Mouse (Mus musculus) limb, embryonic 15.5 days (tissue): ENCODE results near the gene Mfn2. TPM values are rescaled to one million over a fixed set of nuclear protein-coding genes. Genes with fewer than 3 reads are reported as not detected.

Experiments
- ATAC-seq: fragments of 200-750 bp; cut with Nextera tagmentation; 2 replicates; pipeline ENCODE4 v1.8.0; 2017; ENCODE audit warnings: low read depth, moderate TSS enrichment; ENCODE audit not compliant: insufficient number of reproducible peaks, low FRiP score, low TSS enrichment
- H3K27ac ChIP-seq: fragments of 300-500 bp; sonication (generic); 2 replicates; pipeline ENCODE4 v1.5.1; 2015; ENCODE audit warnings: moderate library complexity, mild to moderate bottlenecking, inconsistent platforms
- H3K27me3 ChIP-seq: fragments of 300-500 bp; sonication (generic); 2 replicates; pipeline ENCODE4 v1.6.1; 2015; ENCODE audit warnings: inconsistent platforms
- H3K36me3 ChIP-seq: fragments of 300-500 bp; sonication (generic); 2 replicates; pipeline ENCODE4 v1.6.1; 2015; ENCODE audit warnings: inconsistent platforms
- H3K4me1 ChIP-seq: fragments of 300-500 bp; sonication (generic); 2 replicates; pipeline ENCODE4 v1.6.1; 2015; ENCODE audit warnings: inconsistent platforms
- H3K4me2 ChIP-seq: fragments of 300-500 bp; sonication (generic); 2 replicates; pipeline ENCODE4 v1.6.1; 2015; ENCODE audit warnings: mild to moderate bottlenecking, inconsistent platforms
- H3K4me3 ChIP-seq: fragments of 300-500 bp; sonication (generic); 2 replicates; pipeline ENCODE4 v1.5.1; 2015; ENCODE audit warnings: mild to moderate bottlenecking, inconsistent platforms
- H3K9ac ChIP-seq: fragments of 300-500 bp; sonication (generic); 2 replicates; pipeline ENCODE4 v1.6.1; 2015; ENCODE audit warnings: inconsistent platforms
- H3K9me3 ChIP-seq: fragments of 300-500 bp; sonication (generic); 2 replicates; pipeline ENCODE4 v1.6.1; 2016; ENCODE audit warnings: inconsistent platforms
- WGBS: fragments of 180-500 bp; shearing (Covaris S2); methylation state at CpG from one replicate; pipeline ENCODE4 v1.1.7; 2015; 5-methylcytosine and 5-hydroxymethylcytosine counted together
- polyA plus RNA-seq: library from polyadenylated mRNA; unstranded; fragments of >200 nt; fragmentation: Nextera tagmentation; extraction: Ambion mirVana; gene quantifications from 2 replicates; pipeline ENCODE4 v1.2.1, GENCODE M21; 2015

Mfn2 gene
- polyA plus RNA-seq, 1 experiment from 2014 or later = 37.8 TPM

- Histone ChIP-seq H3K9ac (peak within 1 kb of the TSS; percentile 92), H3K9me3 (no peaks in the 10 kb centered on the region), H3K27me3 (no peaks in the 10 kb centered on the region), H3K27ac (peak within 1 kb of the TSS; percentile 94), H3K4me2 (peak within 1 kb of the TSS; percentile 68), H3K4me3 (peak within 1 kb of the TSS; percentile 79), H3K4me1 (peaks cover 73% of the 10 kb centered on the region), H3K36me3 (peaks cover 7% of the 10 kb centered on the region)
- ATAC-seq = peak; percentile 50
- WGBS = under 1% methylated on average over 46 of the region's 51 CpGs
These were observed 31.9 kb upstream of the Mfn2 start, which contains the start of gene Plod1 for GRCm38 (mm10) chr4:147936331-147936954. TSS of gene Plod1 (minus strand) at chr4:147936767.

- H3K9me3 ChIP-seq = no peaks in the 10 kb centered on the region
- 18% methylated on average over 9 of the region's 9 CpGs for WGBS
- H3K4me2 ChIP-seq = peak overlapping the region; percentile 68
- no peak for ATAC-seq
- H3K4me3 ChIP-seq = peak overlapping the region; percentile 79
- H3K4me1 ChIP-seq = peaks cover 71% of the 10 kb centered on the region
- H3K27ac ChIP-seq = peak overlapping the region; percentile 94
- H3K27me3 ChIP-seq = no peaks in the 10 kb centered on the region
- H3K36me3 ChIP-seq = peaks cover 13% of the 10 kb centered on the region
- peak overlapping the region; percentile 92 for H3K9ac ChIP-seq
These were observed 31.4 kb upstream of the Mfn2 start for GRCm38 (mm10) chr4:147935904-147936303.

- Histone ChIP-seq H3K4me2 (0 out of 2 replicates have a peak overlapping the region, but pooled peaks have one; percentile 6), H3K9ac (no peak overlapping the region), H3K4me3 (no peak overlapping the region), H3K27ac (no peak overlapping the region), H3K9me3 (no peaks in the 10 kb centered on the region), H3K36me3 (peaks cover 26% of the 10 kb centered on the region), H3K4me1 (peaks cover 63% of the 10 kb centered on the region), H3K27me3 (no peaks in the 10 kb centered on the region)
- ATAC-seq = no peak
- 85% methylated on average over 4 of the region's 4 CpGs for WGBS
These were observed 30.1 kb upstream of the Mfn2 start for GRCm38 (mm10) chr4:147934611-147935010.

- no peak overlapping the region for H3K9ac ChIP-seq
- H3K9me3 ChIP-seq = no peaks in the 10 kb centered on the region
- H3K27me3 ChIP-seq = no peaks in the 10 kb centered on the region
- no peak overlapping the region; the same call in 1 of the 2 replicates for H3K4me2 ChIP-seq
- peaks cover 58% of the 10 kb centered on the region for H3K4me1 ChIP-seq
- 31% methylated on average over 3 of the region's 3 CpGs for WGBS
- no peak for ATAC-seq
- peak overlapping the region; percentile 59; the same call in 1 of the 2 replicates for H3K27ac ChIP-seq
- no peak overlapping the region for H3K4me3 ChIP-seq
- peaks cover 31% of the 10 kb centered on the region for H3K36me3 ChIP-seq
These were observed 29.6 kb upstream of the Mfn2 start for GRCm38 (mm10) chr4:147934134-147934533.

- H3K4me3 ChIP-seq = no peak overlapping the region
- no peak overlapping the region for H3K9ac ChIP-seq
- no peaks in the 10 kb centered on the region for H3K9me3 ChIP-seq
- peaks cover 32% of the 10 kb centered on the region for H3K4me1 ChIP-seq
- no peak overlapping the region for H3K27ac ChIP-seq
- no peak overlapping the region for H3K4me2 ChIP-seq
- WGBS = 94% methylated on average over 14 of the region's 14 CpGs
- ATAC-seq = no peak
- H3K36me3 ChIP-seq = peaks cover 61% of the 10 kb centered on the region
- no peaks in the 10 kb centered on the region for H3K27me3 ChIP-seq
These were observed 26.4 kb upstream of the Mfn2 start for GRCm38 (mm10) chr4:147930946-147931345.

- WGBS = 79% methylated on average over 7 of the region's 7 CpGs
- Histone ChIP-seq H3K9me3 (no peaks in the 10 kb centered on the region), H3K27me3 (no peaks in the 10 kb centered on the region), H3K36me3 (peaks cover 83% of the 10 kb centered on the region), H3K4me3 (no peak overlapping the region), H3K4me2 (no peak overlapping the region), H3K4me1 (peaks cover 9% of the 10 kb centered on the region), H3K27ac (no peak overlapping the region), H3K9ac (no peak overlapping the region)
- no peak for ATAC-seq
These were observed 24.0 kb upstream of the Mfn2 start for GRCm38 (mm10) chr4:147928540-147928939.

GRCm38 (mm10) chr4:147928136-147928535 lies 23.6 kb upstream of the Mfn2 start:
- no peak for ATAC-seq
- 26% methylated on average over 9 of the region's 9 CpGs for WGBS
- Histone ChIP-seq H3K36me3 (peaks cover 87% of the 10 kb centered on the region), H3K27ac (no peak overlapping the region), H3K9me3 (no peaks in the 10 kb centered on the region), H3K4me2 (no peak overlapping the region), H3K4me1 (peaks cover 5% of the 10 kb centered on the region), H3K27me3 (no peaks in the 10 kb centered on the region), H3K9ac (no peak overlapping the region), H3K4me3 (no peak overlapping the region)

- WGBS = 42% methylated on average over 8 of the region's 8 CpGs
- H3K9me3 ChIP-seq = no peaks in the 10 kb centered on the region
- H3K4me3 ChIP-seq = no peak overlapping the region
- H3K36me3 ChIP-seq = peaks cover 92% of the 10 kb centered on the region
- H3K4me1 ChIP-seq = peaks cover 1% of the 10 kb centered on the region; the same call in 1 of the 2 replicates
- H3K4me2 ChIP-seq = no peak overlapping the region
- no peak overlapping the region for H3K27ac ChIP-seq
- ATAC-seq = no peak
- no peaks in the 10 kb centered on the region for H3K27me3 ChIP-seq
- no peak overlapping the region for H3K9ac ChIP-seq
These were observed 23.2 kb upstream of the Mfn2 start for GRCm38 (mm10) chr4:147927705-147928104.

GRCm38 (mm10) chr4:147922341-147922740 lies 17.8 kb upstream of the Mfn2 start:
- Histone ChIP-seq H3K9me3 (no peaks in the 10 kb centered on the region), H3K4me2 (no peak overlapping the region), H3K4me1 (no peaks in the 10 kb centered on the region), H3K4me3 (no peak overlapping the region), H3K27ac (no peak overlapping the region), H3K27me3 (no peaks in the 10 kb centered on the region), H3K9ac (no peak overlapping the region), H3K36me3 (peaks cover 88% of the 10 kb centered on the region)
- no peak for ATAC-seq
- 65% methylated on average over 11 of the region's 11 CpGs for WGBS

- ATAC-seq = no peak
- Histone ChIP-seq H3K4me3 (no peak overlapping the region), H3K27ac (no peak overlapping the region), H3K9ac (no peak overlapping the region), H3K27me3 (no peaks in the 10 kb centered on the region), H3K36me3 (peaks cover 86% of the 10 kb centered on the region), H3K4me1 (no peaks in the 10 kb centered on the region), H3K9me3 (no peaks in the 10 kb centered on the region), H3K4me2 (no peak overlapping the region)
- WGBS = 28% methylated on average over 10 of the region's 10 CpGs
These were observed 16.5 kb upstream of the Mfn2 start for GRCm38 (mm10) chr4:147920973-147921372.

- Histone ChIP-seq H3K9me3 (no peaks in the 10 kb centered on the region), H3K4me1 (no peaks in the 10 kb centered on the region), H3K9ac (no peak overlapping the region), H3K4me3 (no peak overlapping the region), H3K4me2 (no peak overlapping the region), H3K36me3 (peaks cover 86% of the 10 kb centered on the region), H3K27ac (no peak overlapping the region), H3K27me3 (no peaks in the 10 kb centered on the region)
- 54% methylated on average over 7 of the region's 7 CpGs for WGBS
- no peak for ATAC-seq
These were observed 14.1 kb upstream of the Mfn2 start for GRCm38 (mm10) chr4:147918459-147919121.

GRCm38 (mm10) chr4:147909486-147909885 lies 5.0 kb upstream of the Mfn2 start:
- Histone ChIP-seq H3K4me1 (peaks cover 4% of the 10 kb centered on the region), H3K9ac (no peak overlapping the region), H3K9me3 (no peaks in the 10 kb centered on the region), H3K27me3 (no peaks in the 10 kb centered on the region), H3K27ac (no peak overlapping the region), H3K36me3 (peaks cover 51% of the 10 kb centered on the region), H3K4me3 (no peak overlapping the region), H3K4me2 (no peak overlapping the region)
- WGBS = 75% methylated on average over 5 of the region's 5 CpGs
- ATAC-seq = no peak
